Mouse (Mus musculus): ENCODE measurements around the gene Atp6v0a4. TPM values are rescaled to one million over a fixed set of nuclear protein-coding genes. Genes with fewer than 3 reads are reported as not detected.

Atp6v0a4 gene
- polyA plus RNA-seq, 1 experiment from 2014 or later: 0.44 TPM

DNA sequence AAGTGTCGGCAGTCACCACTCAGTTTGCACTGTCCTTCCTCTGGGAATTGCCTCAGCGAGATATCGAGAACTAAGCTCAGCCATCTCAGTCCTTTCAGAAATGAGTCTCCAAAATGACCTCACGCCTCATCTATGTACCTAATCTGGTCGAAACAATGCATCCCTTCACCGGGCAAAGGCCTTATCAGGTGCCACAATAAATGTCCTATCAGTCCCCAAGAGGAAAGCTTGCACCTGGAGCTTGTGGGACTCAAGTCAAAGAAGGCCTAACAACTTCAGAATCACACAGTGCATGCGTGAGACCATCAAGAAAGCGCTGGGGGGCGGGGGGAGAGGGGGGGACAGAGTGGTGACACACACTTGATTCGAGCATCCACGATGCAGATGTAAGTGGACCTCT lies 27.9 kb upstream of the Atp6v0a4 start:
- Histone ChIP-seq H3K27ac (ENCODE audit: low read depth, low read length) (no peak overlapping the region; the same call in 1 of the 2 replicates), H3K4me3 (ENCODE audit: low read depth, low read length) (no peak overlapping the region), H3K27me3 (ENCODE audit: control insufficient read depth, insufficient read depth, low read length) (no peaks in the 10 kb centered on the region), H3K4me2 (ENCODE audit: low read depth, low read length) (no peak overlapping the region), H3K36me3 (ENCODE audit: control insufficient read depth, insufficient read depth, low read length) (peaks cover 26% of the 10 kb centered on the region), H3K4me1 (ENCODE audit: control insufficient read depth, insufficient read depth, low read length) (no peaks in the 10 kb centered on the region), H3K9ac (replicated peaks; ENCODE audit: low read depth, low read length) (no peak overlapping the region), H3K9me3 (ENCODE audit: control insufficient read depth, low read length) (no peaks in the 10 kb centered on the region)
- ATAC-seq (ENCODE audit: low read depth): no peak
- WGBS: 90% methylated on average over 11 of the region's 11 CpGs

DNA sequence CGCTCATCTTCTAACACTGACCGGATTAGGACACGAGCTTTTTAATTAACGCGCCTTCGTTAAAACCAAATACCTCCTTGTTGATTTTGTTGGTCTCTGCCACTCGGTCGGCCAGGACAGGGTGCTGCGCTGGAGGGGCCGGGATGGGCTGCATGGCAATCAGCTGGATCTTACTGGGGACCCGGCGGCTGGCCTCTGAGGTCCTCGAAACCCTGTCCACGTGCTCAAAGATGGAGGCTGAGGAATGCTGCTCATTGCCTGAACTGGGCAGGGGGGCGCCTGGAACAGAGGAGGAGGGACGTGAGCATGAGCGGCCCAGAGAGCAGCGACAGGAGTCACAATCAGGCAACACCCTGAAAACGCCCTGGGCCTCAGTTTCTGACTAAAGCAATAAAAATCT lies 25.1 kb upstream of the Atp6v0a4 start:
- no peaks in the 10 kb centered on the region for H3K27me3 ChIP-seq (ENCODE audit: control insufficient read depth, insufficient read depth, low read length)
- H3K27ac ChIP-seq (ENCODE audit: low read depth, low read length): no peak overlapping the region
- H3K4me1 ChIP-seq (ENCODE audit: control insufficient read depth, insufficient read depth, low read length): no peaks in the 10 kb centered on the region
- H3K9ac ChIP-seq (replicated peaks; ENCODE audit: low read depth, low read length): no peak overlapping the region
- H3K36me3 ChIP-seq (ENCODE audit: control insufficient read depth, insufficient read depth, low read length): peaks cover 40% of the 10 kb centered on the region
- H3K9me3 ChIP-seq (ENCODE audit: control insufficient read depth, low read length): no peaks in the 10 kb centered on the region
- WGBS: 94% methylated on average over 19 of the region's 19 CpGs
- ATAC-seq (ENCODE audit: low read depth): no peak
- no peak overlapping the region for H3K4me2 ChIP-seq (ENCODE audit: low read depth, low read length)
- H3K4me3 ChIP-seq (ENCODE audit: low read depth, low read length): no peak overlapping the region

DNA sequence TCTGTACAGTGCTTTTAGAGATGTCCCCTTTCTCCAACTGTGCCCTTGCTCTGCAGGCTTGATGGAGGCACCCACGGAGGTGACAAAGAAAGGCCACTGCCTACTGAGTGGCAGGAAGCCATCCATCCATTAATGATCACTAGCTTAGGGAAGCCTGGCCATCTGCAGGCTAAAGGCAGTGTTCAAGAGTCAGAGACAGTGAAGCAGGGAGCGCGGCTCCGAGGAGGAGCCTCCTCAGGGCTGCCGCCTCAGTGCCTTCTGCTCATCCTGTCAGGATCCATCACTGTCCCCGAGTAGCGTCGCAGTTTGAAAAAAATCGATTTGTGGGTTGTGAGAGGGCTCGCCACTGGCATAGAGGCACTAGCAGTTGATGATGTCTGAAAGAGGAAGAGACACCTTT lies 24.2 kb upstream of the Atp6v0a4 start:
- 88% methylated on average over 10 of the region's 10 CpGs for WGBS
- no peak overlapping the region for H3K9ac ChIP-seq (replicated peaks; ENCODE audit: low read depth, low read length)
- H3K36me3 ChIP-seq (ENCODE audit: control insufficient read depth, insufficient read depth, low read length): peaks cover 44% of the 10 kb centered on the region
- H3K4me2 ChIP-seq (ENCODE audit: low read depth, low read length): no peak overlapping the region
- no peak overlapping the region for H3K27ac ChIP-seq (ENCODE audit: low read depth, low read length)
- no peaks in the 10 kb centered on the region for H3K9me3 ChIP-seq (ENCODE audit: control insufficient read depth, low read length)
- ATAC-seq (ENCODE audit: low read depth): no peak
- H3K27me3 ChIP-seq (ENCODE audit: control insufficient read depth, insufficient read depth, low read length): no peaks in the 10 kb centered on the region
- no peaks in the 10 kb centered on the region for H3K4me1 ChIP-seq (ENCODE audit: control insufficient read depth, insufficient read depth, low read length)
- no peak overlapping the region for H3K4me3 ChIP-seq (ENCODE audit: low read depth, low read length)

DNA sequence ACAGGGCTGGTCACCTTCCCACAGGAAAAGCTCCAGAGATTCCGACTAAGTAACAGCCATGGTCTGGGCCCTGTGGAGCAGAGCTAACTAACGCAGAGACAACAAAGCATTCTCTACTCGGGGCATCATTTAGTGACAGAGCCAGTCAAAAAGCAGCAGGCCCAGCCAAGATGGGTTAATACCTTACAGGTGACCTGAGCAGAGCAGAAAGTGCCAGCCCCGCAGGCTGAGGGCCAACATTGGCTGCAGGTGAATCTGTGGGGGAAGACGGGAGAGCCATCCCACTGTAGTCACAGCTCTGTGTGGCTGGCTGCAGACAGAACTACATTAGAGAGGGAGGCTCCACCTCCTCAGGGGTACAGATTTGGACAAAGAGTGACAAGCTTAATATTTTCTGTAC lies 22.9 kb upstream of the Atp6v0a4 start:
- Histone ChIP-seq H3K9me3 (ENCODE audit: control insufficient read depth, low read length) (no peaks in the 10 kb centered on the region), H3K4me1 (ENCODE audit: control insufficient read depth, insufficient read depth, low read length) (no peaks in the 10 kb centered on the region), H3K27ac (ENCODE audit: low read depth, low read length) (no peak overlapping the region), H3K4me2 (ENCODE audit: low read depth, low read length) (no peak overlapping the region), H3K9ac (replicated peaks; ENCODE audit: low read depth, low read length) (no peak overlapping the region), H3K27me3 (ENCODE audit: control insufficient read depth, insufficient read depth, low read length) (no peaks in the 10 kb centered on the region), H3K36me3 (ENCODE audit: control insufficient read depth, insufficient read depth, low read length) (peaks cover 44% of the 10 kb centered on the region), H3K4me3 (ENCODE audit: low read depth, low read length) (no peak overlapping the region)
- no peak for ATAC-seq (ENCODE audit: low read depth)
- WGBS: 89% methylated on average over 5 of the region's 5 CpGs

DNA sequence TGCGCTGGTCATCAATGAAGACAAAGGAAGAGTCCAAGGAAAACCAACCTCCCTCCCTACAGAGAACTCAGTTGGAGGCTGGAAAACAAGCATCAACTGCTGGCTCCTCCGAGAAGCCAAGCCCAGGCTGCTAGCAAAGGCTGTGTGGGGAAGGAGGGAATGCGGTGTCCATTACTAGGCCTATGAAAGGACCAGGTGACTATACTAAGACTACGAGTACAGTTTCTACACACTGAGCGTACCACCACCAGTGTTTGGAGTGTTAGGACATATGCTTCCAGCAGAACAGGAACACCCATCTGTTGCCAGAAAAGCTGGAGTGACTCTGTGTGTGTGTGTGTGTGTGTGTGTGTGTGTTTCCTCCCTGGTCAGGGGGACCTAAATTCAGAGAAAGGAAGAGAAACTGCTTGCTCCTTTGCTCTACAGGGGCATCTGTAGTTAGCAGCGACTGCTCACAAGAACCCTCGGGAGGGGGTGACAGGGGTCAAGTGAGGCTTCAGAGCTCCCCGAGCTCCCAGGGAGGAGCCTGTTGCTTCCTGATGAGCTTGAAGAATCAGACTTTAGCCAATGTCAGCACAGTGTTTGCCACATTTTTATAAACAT lies 21.2 kb upstream of the Atp6v0a4 start:
- no peaks in the 10 kb centered on the region for H3K9me3 ChIP-seq (ENCODE audit: control insufficient read depth, low read length)
- H3K4me1 ChIP-seq (ENCODE audit: control insufficient read depth, insufficient read depth, low read length): no peaks in the 10 kb centered on the region
- H3K36me3 ChIP-seq (ENCODE audit: control insufficient read depth, insufficient read depth, low read length): peaks cover 45% of the 10 kb centered on the region
- no peak overlapping the region for H3K9ac ChIP-seq (replicated peaks; ENCODE audit: low read depth, low read length)
- H3K4me3 ChIP-seq (ENCODE audit: low read depth, low read length): no peak overlapping the region
- H3K4me2 ChIP-seq (ENCODE audit: low read depth, low read length): no peak overlapping the region
- H3K27me3 ChIP-seq (ENCODE audit: control insufficient read depth, insufficient read depth, low read length): no peaks in the 10 kb centered on the region
- no peak for ATAC-seq (ENCODE audit: low read depth)
- H3K27ac ChIP-seq (ENCODE audit: low read depth, low read length): peak overlapping the region; percentile 39; the same call in 1 of the 2 replicates
- 71% methylated on average over 8 of the region's 8 CpGs for WGBS

DNA sequence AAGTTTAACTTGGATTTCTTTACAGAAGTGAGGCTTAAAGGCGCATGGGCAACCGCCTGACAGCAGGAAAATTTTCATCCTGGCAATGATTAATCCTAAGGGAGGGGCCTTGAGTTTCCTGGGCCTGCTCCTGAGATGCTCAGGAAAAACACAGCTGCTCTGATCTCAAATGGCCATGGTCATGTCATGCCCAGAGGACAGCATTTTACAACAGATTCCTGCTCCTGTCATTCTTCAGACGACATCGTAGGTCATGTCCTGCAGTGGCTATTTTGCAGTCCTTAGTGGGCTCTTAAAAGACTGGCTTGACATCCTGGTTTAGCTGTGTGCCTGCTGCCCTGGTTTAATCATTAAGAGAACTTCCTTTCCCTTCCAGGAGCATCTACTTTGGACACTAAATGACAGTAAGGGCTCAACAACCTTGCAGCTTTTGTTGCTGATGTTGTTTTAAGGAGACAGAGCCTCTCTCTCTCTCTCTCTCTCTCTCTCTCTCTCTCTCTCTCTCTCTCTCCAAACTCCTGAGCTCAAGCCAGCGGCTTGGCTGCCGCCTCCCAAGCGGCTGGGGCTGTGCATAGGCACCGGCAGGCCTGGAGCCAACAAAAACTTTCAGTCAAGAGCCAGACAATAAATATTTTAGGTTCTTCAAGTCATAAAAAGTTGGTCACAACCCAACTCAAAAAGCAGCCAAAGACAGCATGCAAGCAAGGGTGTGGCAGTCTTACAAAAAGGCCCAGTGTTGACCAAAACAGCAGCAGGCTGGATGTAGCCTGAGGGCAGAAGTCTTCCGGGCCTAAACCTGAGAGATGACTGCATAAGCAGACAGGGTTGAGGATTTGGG lies 20.0 kb upstream of the Atp6v0a4 start:
- no peak overlapping the region for H3K4me3 ChIP-seq (ENCODE audit: low read depth, low read length)
- no peak overlapping the region for H3K9ac ChIP-seq (replicated peaks; ENCODE audit: low read depth, low read length)
- no peaks in the 10 kb centered on the region for H3K4me1 ChIP-seq (ENCODE audit: control insufficient read depth, insufficient read depth, low read length)
- no peak overlapping the region for H3K4me2 ChIP-seq (ENCODE audit: low read depth, low read length)
- H3K9me3 ChIP-seq (ENCODE audit: control insufficient read depth, low read length): no peaks in the 10 kb centered on the region
- WGBS: 56% methylated on average over 9 of the region's 9 CpGs
- no peaks in the 10 kb centered on the region for H3K27me3 ChIP-seq (ENCODE audit: control insufficient read depth, insufficient read depth, low read length)
- H3K36me3 ChIP-seq (ENCODE audit: control insufficient read depth, insufficient read depth, low read length): peaks cover 41% of the 10 kb centered on the region
- no peak for ATAC-seq (ENCODE audit: low read depth)
- no peak overlapping the region for H3K27ac ChIP-seq (ENCODE audit: low read depth, low read length)

DNA sequence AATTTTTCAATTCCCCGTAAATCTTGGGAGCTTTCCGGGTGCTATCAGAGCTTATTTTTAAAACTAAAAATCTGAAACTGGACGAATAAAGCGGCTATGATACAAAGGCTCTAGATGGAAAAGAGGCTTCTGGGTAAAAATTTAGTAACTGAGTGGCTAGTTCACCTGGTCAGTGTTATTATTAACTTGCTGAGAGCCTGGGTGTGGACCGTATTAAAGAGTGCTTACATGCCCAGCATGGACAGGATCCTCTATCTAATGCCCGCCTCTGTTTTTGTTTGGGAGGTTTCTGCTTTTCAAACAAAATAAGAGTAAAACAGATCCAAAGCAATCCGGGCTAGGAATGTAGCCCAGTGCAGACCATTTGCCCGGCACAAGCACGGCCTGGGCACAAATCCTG lies 16.0 kb upstream of the Atp6v0a4 start:
- Histone ChIP-seq H3K27ac (ENCODE audit: low read depth, low read length) (no peak overlapping the region), H3K9ac (replicated peaks; ENCODE audit: low read depth, low read length) (no peak overlapping the region), H3K4me3 (ENCODE audit: low read depth, low read length) (no peak overlapping the region), H3K36me3 (ENCODE audit: control insufficient read depth, insufficient read depth, low read length) (peaks cover 45% of the 10 kb centered on the region), H3K27me3 (ENCODE audit: control insufficient read depth, insufficient read depth, low read length) (no peaks in the 10 kb centered on the region), H3K4me1 (ENCODE audit: control insufficient read depth, insufficient read depth, low read length) (no peaks in the 10 kb centered on the region), H3K4me2 (ENCODE audit: low read depth, low read length) (no peak overlapping the region), H3K9me3 (ENCODE audit: control insufficient read depth, low read length) (no peaks in the 10 kb centered on the region)
- no peak for ATAC-seq (ENCODE audit: low read depth)
- WGBS: 96% methylated on average over 9 of the region's 9 CpGs

DNA sequence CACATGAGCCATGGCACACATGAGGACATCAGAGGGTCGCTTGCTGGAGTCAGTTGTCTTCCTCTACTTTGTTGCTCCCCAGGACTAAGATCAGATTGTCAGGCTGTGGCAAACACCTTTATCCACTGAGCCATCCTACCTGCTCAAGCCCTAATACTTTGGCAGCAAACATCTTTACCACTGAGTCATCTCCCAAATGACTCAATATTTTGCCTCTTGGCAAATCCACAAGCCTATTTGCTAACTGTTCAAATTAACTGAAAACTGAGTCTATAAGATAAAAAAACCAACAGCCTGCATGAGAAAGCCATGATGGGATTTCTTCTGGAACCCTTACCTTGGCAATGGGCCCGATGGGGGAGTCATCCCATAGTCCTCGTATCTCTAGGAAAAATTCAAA lies 14.7 kb upstream of the Atp6v0a4 start:
- no peak for ATAC-seq (ENCODE audit: low read depth)
- Histone ChIP-seq H3K4me1 (ENCODE audit: control insufficient read depth, insufficient read depth, low read length) (no peaks in the 10 kb centered on the region), H3K4me2 (ENCODE audit: low read depth, low read length) (no peak overlapping the region), H3K9ac (replicated peaks; ENCODE audit: low read depth, low read length) (no peak overlapping the region), H3K9me3 (ENCODE audit: control insufficient read depth, low read length) (no peaks in the 10 kb centered on the region), H3K27me3 (ENCODE audit: control insufficient read depth, insufficient read depth, low read length) (no peaks in the 10 kb centered on the region), H3K4me3 (ENCODE audit: low read depth, low read length) (no peak overlapping the region), H3K36me3 (ENCODE audit: control insufficient read depth, insufficient read depth, low read length) (peaks cover 41% of the 10 kb centered on the region), H3K27ac (ENCODE audit: low read depth, low read length) (no peak overlapping the region)
- 93% methylated on average over 3 of the region's 3 CpGs for WGBS

DNA sequence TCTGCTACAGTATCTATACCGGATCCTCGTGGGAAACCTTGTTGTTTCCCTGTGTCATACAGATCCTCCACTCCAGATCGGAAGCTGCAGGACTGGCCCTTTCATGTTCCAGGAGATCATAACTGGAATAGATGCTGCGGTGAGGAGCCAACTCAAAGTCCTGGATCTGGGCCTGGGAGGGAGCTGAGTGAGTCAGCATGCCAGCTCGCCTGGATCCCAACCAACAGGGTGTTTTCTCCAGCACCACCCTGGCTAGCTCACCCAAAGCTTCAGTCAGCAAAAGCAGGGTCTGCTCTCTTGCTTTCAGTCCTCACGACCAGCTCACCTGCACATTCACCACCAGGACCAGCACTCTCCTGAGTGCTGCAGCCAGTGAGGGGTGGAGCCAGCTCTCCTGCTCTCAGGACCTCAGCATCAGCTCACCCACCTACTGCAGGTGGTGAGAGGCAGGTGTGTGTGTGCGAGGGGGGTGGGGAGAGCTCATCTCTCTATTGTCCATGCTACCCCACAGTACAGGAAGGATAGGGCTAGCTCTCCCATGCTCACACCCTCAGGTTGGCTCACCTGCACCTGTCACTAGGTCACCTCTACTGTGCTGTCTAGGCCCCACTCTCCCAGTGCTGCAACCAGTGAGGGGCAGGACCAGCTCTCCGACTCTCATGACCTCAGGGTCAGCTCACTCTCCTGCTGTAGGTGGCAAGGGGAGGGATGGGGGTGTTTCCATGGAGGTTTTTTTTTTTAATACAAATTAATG lies 10.6 kb upstream of the Atp6v0a4 start:
- peaks cover 41% of the 10 kb centered on the region for H3K36me3 ChIP-seq (ENCODE audit: control insufficient read depth, insufficient read depth, low read length)
- H3K27ac ChIP-seq (ENCODE audit: low read depth, low read length): no peak overlapping the region
- H3K4me2 ChIP-seq (ENCODE audit: low read depth, low read length): no peak overlapping the region
- H3K4me1 ChIP-seq (ENCODE audit: control insufficient read depth, insufficient read depth, low read length): no peaks in the 10 kb centered on the region
- no peak overlapping the region for H3K4me3 ChIP-seq (ENCODE audit: low read depth, low read length)
- H3K27me3 ChIP-seq (ENCODE audit: control insufficient read depth, insufficient read depth, low read length): no peaks in the 10 kb centered on the region
- H3K9ac ChIP-seq (replicated peaks; ENCODE audit: low read depth, low read length): no peak overlapping the region
- no peak for ATAC-seq (ENCODE audit: low read depth)
- no peaks in the 10 kb centered on the region for H3K9me3 ChIP-seq (ENCODE audit: control insufficient read depth, low read length)
- 88% methylated on average over 8 of the region's 8 CpGs for WGBS
